Mouse (Mus musculus) midbrain, embryonic 13.5 days (tissue): ENCODE measurements around the gene Mecr. TPM values are rescaled to one million over a fixed set of nuclear protein-coding genes. Genes with fewer than 3 reads are reported as not detected.

Experiments
- ATAC-seq: fragments of 200-750 bp; cut with Nextera tagmentation; 2 replicates; pipeline ENCODE4 v1.8.0; 2017; ENCODE audit warnings: mild to moderate bottlenecking, moderate TSS enrichment, moderate library complexity
- H3K27ac ChIP-seq: fragments of 300-500 bp; sonication (generic); 2 replicates; pipeline ENCODE4 v1.5.1; 2015; ENCODE audit warnings: inconsistent platforms, mild to moderate bottlenecking, moderate library complexity
- H3K27me3 ChIP-seq: fragments of 300-500 bp; sonication (generic); 2 replicates; pipeline ENCODE4 v1.6.1; 2015; ENCODE audit warnings: mild to moderate bottlenecking, inconsistent platforms
- H3K36me3 ChIP-seq: fragments of 300-500 bp; sonication (generic); 2 replicates; pipeline ENCODE4 v1.6.1; 2015; ENCODE audit warnings: mild to moderate bottlenecking, inconsistent platforms
- H3K4me1 ChIP-seq: fragments of 300-500 bp; sonication (generic); replicated peaks from 2 replicates; pipeline ENCODE4 v1.6.1; 2015; ENCODE audit warnings: inconsistent platforms
- H3K4me2 ChIP-seq: fragments of 300-500 bp; sonication (generic); replicated peaks from 2 replicates; pipeline ENCODE4 v1.6.1; 2015; ENCODE audit warnings: moderate library complexity, mild to moderate bottlenecking, inconsistent platforms
- H3K4me3 ChIP-seq: fragments of 300-500 bp; sonication (generic); replicated peaks from 2 replicates; pipeline ENCODE4 v1.5.1; 2015; ENCODE audit warnings: mild to moderate bottlenecking, inconsistent platforms
- H3K9ac ChIP-seq: fragments of 300-500 bp; sonication (generic); replicated peaks from 2 replicates; pipeline ENCODE4 v1.6.1; 2015; ENCODE audit warnings: mild to moderate bottlenecking, inconsistent platforms
- H3K9me3 ChIP-seq: fragments of 300-500 bp; sonication (generic); 2 replicates; pipeline ENCODE4 v1.6.1; 2016; ENCODE audit warnings: mild to moderate bottlenecking, inconsistent platforms
- WGBS: fragments of 180-500 bp; shearing (Covaris S2); methylation state at CpG from one replicate; pipeline ENCODE4 v1.1.7; 2015; 5-methylcytosine and 5-hydroxymethylcytosine counted together
- polyA plus RNA-seq: library from polyadenylated mRNA; unstranded; fragments of >200 nt; fragmentation: Nextera tagmentation; extraction: Ambion mirVana; gene quantifications from 2 replicates; pipeline ENCODE4 v1.2.1, GENCODE M21; 2015

Mecr gene
- polyA plus RNA-seq, 1 experiment from 2014 or later: 38.3 TPM

DNA sequence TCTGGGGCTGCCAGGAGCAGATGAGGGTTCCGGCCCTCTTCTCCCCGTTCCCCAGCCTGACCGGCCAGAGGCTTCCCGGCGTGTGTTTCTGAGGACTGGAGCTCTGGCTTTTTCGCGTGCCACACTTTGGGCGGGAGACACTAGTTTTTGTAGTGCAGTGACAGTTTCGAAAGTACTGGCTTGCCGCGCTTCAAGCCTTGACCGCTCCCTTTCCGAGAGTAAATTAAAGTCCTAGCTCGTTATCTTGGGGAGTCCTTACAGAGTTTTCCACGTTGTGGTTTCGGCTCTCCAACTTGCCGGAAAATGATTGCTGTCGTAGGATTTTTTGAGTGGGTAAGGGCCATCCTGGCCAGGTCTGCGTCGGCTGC is 30.9 kb downstream of the Mecr start:
- H3K27me3 ChIP-seq: no peaks in the 10 kb centered on the region

DNA sequence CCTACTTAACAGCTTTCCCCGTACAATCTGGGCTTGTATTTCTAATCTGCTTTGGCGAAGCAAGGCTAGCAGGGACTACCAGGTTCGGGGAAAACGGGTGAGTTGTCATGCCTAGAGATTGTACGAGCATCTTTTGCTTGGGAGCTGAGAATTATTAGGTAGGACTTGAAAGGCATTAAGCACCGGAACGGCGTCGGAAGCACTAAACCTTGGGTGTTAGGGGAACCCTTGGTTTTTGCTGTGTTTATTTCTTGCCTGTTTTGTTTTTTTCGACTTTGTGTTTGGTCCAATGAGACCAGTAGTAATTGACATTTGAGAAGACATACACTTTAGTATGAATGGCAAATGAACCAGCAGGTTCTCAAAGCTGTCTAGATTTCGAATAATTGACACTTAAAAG is 31.3 kb downstream of the Mecr start:
- ATAC-seq: no peak
- peaks cover 54% of the 10 kb centered on the region for H3K4me1 ChIP-seq

More for the DNA sequence above, 30.9 kb downstream of the Mecr start:
- no peaks in the 10 kb centered on the region for H3K9me3 ChIP-seq
- peak overlapping the region; percentile 100 for H3K27ac ChIP-seq
- under 1% methylated on average over 20 of the region's 20 CpGs for WGBS
- H3K36me3 ChIP-seq: no peaks in the 10 kb centered on the region
- H3K4me1 ChIP-seq: peaks cover 49% of the 10 kb centered on the region
- ATAC-seq: peak; percentile 16
- H3K4me3 ChIP-seq: peak overlapping the region; percentile 95
- H3K4me2 ChIP-seq: peak overlapping the region; percentile 97
- H3K9ac ChIP-seq: peak overlapping the region; percentile 100

DNA sequence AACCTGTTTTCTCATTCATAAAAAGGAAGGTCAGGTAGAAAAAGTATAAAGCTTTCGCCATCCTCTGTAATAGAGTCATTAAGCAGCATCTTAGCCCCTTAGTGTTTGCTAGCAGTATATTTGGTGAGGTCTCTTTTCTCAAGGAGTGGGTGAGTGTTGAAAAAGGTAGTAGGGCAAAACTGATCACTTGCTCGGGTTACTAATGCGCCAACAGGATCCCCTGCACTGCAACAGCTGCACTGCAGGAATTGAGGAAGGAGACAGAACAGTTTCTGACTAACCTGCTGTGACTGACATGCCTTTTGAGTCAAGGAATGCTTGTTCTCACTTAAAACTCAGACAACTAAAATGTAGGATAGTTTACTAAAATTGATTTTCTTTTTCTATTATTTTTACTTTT is 32.0 kb downstream of the Mecr start:
- H3K36me3 ChIP-seq: no peaks in the 10 kb centered on the region
- peak overlapping the region; percentile 95 for H3K4me3 ChIP-seq
- ATAC-seq: no peak
- H3K9me3 ChIP-seq: no peaks in the 10 kb centered on the region
- no peak overlapping the region for H3K27ac ChIP-seq
- WGBS: 42% methylated on average over 3 of the region's 3 CpGs
- no peaks in the 10 kb centered on the region for H3K27me3 ChIP-seq
- peak overlapping the region; percentile 100 for H3K9ac ChIP-seq
- H3K4me1 ChIP-seq: peaks cover 59% of the 10 kb centered on the region
- peak overlapping the region; percentile 97 for H3K4me2 ChIP-seq

More for the DNA sequence above, 31.3 kb downstream of the Mecr start:
- peak overlapping the region; percentile 100 for H3K9ac ChIP-seq
- peak overlapping the region; percentile 100 for H3K27ac ChIP-seq
- no peaks in the 10 kb centered on the region for H3K27me3 ChIP-seq
- WGBS: 4% methylated on average over 11 of the region's 11 CpGs
- peak overlapping the region; percentile 95 for H3K4me3 ChIP-seq
- peak overlapping the region; percentile 97 for H3K4me2 ChIP-seq
- H3K9me3 ChIP-seq: no peaks in the 10 kb centered on the region
- no peaks in the 10 kb centered on the region for H3K36me3 ChIP-seq

DNA sequence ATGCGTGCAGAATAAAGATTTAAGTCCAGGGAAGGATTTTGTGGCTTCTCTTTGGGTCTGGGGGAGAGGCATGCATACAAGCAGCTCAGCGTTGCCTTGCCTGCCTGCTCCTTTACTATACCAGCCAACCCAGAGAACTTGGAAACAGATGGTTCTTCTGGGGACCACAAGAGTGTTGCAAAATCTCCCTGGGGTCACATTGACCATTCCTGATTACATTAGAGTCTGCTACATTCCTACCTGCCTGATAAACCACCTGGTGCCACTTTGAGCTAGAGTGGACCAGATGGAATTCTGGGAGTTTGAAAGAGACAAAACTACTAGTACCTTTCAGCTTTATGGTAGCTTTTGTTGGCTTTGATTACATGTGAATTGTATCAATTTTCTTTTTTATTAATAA is 33.6 kb downstream of the Mecr start:
- Histone ChIP-seq H3K4me3 (0 out of 2 replicates have a peak overlapping the region, but pooled peaks have one; percentile 15), H3K36me3 (no peaks in the 10 kb centered on the region), H3K27me3 (no peaks in the 10 kb centered on the region), H3K9me3 (no peaks in the 10 kb centered on the region), H3K9ac (peak overlapping the region; percentile 7; the same call in 1 of the 2 replicates), H3K4me2 (peak overlapping the region; percentile 97), H3K4me1 (peaks cover 71% of the 10 kb centered on the region), H3K27ac (peak overlapping the region; percentile 26; the same call in 1 of the 2 replicates)
- WGBS: 68% methylated on average over 2 of the region's 2 CpGs
- ATAC-seq: no peak

DNA sequence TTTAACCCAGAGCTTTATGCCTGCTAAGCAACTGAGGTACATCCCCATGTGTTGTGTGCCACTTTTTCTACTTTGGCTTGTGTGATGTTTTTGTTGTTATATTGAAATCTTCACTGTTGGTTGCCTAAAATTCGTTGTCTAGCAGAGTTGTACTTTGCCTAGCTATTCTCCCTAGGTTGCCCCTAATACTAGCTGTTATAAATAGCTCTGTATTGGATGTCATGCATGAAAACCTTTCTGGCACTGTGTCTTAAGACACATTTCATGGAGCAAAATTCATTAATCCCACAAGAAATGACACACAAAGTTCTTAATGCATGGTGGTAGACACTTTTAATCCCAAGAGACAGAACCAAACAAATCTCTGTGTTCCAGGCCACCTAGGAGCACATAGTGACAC is 36.4 kb downstream of the Mecr start:
- Histone ChIP-seq H3K9ac (no peak overlapping the region), H3K4me2 (no peak overlapping the region), H3K36me3 (no peaks in the 10 kb centered on the region), H3K4me3 (no peak overlapping the region), H3K9me3 (no peaks in the 10 kb centered on the region), H3K27ac (no peak overlapping the region), H3K4me1 (peaks cover 85% of the 10 kb centered on the region), H3K27me3 (no peaks in the 10 kb centered on the region)
- no peak for ATAC-seq
- WGBS: 80% methylated on average over 1 of the region's 1 CpGs

DNA sequence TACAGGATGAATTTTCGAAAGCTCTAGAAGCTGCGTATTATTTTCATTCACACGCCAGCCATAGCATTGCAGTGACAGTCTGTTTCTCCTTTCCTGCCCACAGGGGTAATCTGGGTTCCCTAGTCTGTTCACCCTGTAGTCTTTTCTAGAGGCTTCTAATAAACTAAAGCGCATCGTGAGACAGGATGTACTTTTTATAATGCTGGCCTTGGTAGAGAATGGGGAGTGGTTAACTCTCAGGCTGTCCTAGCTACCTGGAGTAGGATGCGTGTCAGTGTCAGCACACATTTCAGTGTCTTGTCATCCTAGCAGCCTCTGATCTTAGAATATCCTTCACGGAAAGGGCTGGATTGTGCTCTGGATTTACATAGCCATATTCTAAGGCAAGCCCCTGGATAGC is 38.0 kb downstream of the Mecr start:
- no peak for ATAC-seq
- Histone ChIP-seq H3K27me3 (no peaks in the 10 kb centered on the region), H3K9ac (no peak overlapping the region), H3K4me3 (no peak overlapping the region), H3K4me1 (peaks cover 74% of the 10 kb centered on the region), H3K27ac (no peak overlapping the region), H3K4me2 (no peak overlapping the region), H3K9me3 (no peaks in the 10 kb centered on the region), H3K36me3 (peaks cover 11% of the 10 kb centered on the region)
- 86% methylated on average over 7 of the region's 7 CpGs for WGBS

DNA sequence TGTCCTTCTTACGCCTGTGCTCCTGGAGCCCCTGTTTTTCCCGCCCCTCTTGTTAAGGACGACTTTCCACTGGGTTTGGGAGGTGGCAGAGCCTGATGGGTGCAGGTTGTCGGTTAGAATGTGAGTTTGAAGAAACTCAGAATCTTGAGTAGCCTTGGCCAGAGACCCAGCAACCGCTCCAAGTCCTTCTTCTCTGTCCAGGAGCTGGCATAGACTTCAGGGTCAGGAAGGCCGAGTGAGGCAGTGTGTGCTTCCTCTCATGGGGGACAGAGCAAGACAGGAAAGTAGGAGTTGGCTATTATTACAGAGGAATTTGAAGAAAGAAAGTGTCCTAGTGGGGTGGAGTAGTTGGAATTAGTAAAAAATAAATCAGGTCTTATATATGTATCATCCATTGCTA is 40.3 kb downstream of the Mecr start:
- H3K4me1 ChIP-seq: peaks cover 55% of the 10 kb centered on the region
- H3K4me3 ChIP-seq: no peak overlapping the region
- no peaks in the 10 kb centered on the region for H3K9me3 ChIP-seq
- 78% methylated on average over 6 of the region's 6 CpGs for WGBS
- H3K27me3 ChIP-seq: no peaks in the 10 kb centered on the region
- peaks cover 13% of the 10 kb centered on the region for H3K36me3 ChIP-seq
- H3K27ac ChIP-seq: no peak overlapping the region; the same call in 1 of the 2 replicates
- no peak overlapping the region for H3K4me2 ChIP-seq
- no peak for ATAC-seq
- H3K9ac ChIP-seq: no peak overlapping the region

DNA sequence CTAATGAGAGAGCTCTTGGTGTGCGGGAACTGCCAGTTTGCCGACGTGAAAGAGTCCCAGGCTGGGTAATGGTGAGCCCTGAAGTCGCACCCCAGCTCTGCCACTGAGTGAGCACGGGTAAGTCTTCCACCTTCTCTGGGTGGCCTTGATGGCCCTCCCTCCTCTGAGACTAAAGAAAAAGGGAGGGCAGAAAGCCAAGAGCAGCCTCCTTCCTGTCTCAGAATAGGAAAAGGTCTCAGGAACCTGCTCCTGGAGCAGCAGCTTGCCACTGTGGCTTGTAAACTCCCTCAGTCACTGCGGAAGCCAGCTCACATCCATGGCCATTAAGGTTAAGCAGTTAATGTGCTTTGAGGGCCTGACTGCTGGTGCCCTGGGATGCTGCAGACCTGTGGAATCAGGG is 42.1 kb downstream of the Mecr start:
- Histone ChIP-seq H3K27ac (no peak overlapping the region), H3K36me3 (peaks cover 13% of the 10 kb centered on the region), H3K27me3 (no peaks in the 10 kb centered on the region), H3K9ac (no peak overlapping the region), H3K9me3 (no peaks in the 10 kb centered on the region), H3K4me2 (no peak overlapping the region), H3K4me3 (no peak overlapping the region), H3K4me1 (peaks cover 42% of the 10 kb centered on the region)
- ATAC-seq: no peak
- 85% methylated on average over 6 of the region's 6 CpGs for whole genome bisulfite sequencing

DNA sequence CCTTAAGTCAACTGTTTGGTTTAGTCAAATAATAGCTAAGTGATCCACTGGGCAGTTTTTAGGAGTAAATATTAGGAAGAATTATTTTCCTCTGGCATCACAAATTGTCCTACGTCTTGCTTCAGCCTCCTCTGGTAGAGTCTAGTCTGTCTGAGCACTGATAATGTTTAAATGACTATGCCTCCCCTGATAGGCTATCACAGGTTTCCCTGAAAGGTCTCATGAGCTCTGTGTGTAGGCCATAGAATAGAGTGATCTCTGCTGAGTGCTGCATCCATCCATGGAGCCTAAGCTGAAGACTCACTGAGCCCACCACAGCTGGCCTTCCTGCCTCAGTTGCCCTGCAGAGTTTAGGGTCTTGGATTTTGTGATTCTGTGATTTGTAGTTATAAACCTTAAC is 45.3 kb downstream of the Mecr start:
- ATAC-seq: no peak
- Histone ChIP-seq H3K36me3 (peaks cover 34% of the 10 kb centered on the region), H3K4me3 (no peak overlapping the region), H3K27me3 (no peaks in the 10 kb centered on the region), H3K4me2 (no peak overlapping the region), H3K4me1 (peaks cover 16% of the 10 kb centered on the region), H3K27ac (no peak overlapping the region), H3K9me3 (no peaks in the 10 kb centered on the region), H3K9ac (no peak overlapping the region)
- WGBS: 86% methylated on average over 1 of the region's 1 CpGs

DNA sequence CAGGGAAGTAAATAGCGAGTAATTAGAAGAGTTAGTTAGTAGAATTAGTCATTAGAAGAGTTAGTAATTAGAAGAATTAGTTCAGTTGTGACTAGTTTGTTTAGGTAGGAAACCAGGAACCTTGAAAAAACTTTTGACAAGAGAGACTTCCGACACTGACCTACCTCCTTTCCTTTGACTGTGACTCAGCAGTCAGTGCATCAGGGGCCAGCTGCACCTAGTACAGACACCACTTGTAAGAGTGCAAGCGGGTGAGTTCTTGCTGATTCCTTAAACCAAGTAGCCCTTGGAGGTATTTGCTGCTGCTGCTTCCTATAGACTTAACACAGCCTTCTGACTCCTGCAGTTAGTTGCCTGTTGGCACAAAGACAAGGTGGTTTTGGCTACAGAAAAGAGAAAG is 47.4 kb downstream of the Mecr start:
- Histone ChIP-seq H3K27ac (no peak overlapping the region), H3K9ac (no peak overlapping the region), H3K4me3 (no peak overlapping the region), H3K9me3 (no peaks in the 10 kb centered on the region), H3K4me1 (no peaks in the 10 kb centered on the region), H3K36me3 (peaks cover 44% of the 10 kb centered on the region), H3K27me3 (no peaks in the 10 kb centered on the region), H3K4me2 (no peak overlapping the region)
- 92% methylated on average over 3 of the region's 3 CpGs for WGBS
- no peak for ATAC-seq

DNA sequence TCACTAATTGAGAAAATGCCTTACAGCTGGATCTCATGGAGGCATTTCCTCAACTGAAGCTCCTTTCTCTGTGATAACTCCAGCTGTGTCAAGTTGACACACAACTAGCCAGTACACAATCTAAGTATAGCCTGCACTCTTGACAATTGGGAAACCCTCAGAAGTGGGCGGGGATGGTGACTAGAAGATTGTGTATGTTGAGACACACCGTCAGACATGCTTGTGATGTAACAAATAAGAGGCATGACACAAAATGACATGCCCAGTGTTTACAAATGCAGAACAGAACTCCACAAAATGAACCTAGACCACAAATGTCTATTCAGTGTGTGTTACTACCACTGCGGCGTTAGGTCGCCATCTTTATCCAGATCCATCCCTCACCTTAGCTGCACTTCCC is 53.8 kb downstream of the Mecr start:
- Histone ChIP-seq H3K4me2 (no peak overlapping the region), H3K4me3 (no peak overlapping the region), H3K9me3 (no peaks in the 10 kb centered on the region), H3K36me3 (peaks cover 82% of the 10 kb centered on the region), H3K27me3 (no peaks in the 10 kb centered on the region), H3K4me1 (no peaks in the 10 kb centered on the region), H3K27ac (no peak overlapping the region), H3K9ac (no peak overlapping the region)
- WGBS: 99% methylated on average over 5 of the region's 5 CpGs
- ATAC-seq: no peak

DNA sequence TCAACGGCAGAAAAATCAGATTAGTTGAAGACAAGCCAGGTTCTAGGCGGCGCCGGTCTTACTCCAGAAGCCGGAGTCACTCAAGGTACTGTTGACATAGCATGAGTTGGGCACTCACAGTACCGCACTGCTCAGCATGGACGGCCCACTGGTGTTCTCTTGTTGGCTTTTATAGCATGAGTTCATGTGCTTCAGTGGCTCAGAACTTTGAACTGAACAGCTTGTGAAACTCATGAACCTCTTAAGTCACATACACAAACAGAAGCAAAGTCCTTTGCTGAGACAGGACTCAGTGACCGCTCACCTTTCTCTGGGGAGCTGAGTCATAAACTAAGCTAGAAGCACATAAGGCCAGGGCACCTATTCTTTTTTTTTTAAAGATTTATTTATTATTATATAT is 54.5 kb downstream of the Mecr start:
- ATAC-seq: no peak
- Histone ChIP-seq H3K4me2 (no peak overlapping the region), H3K4me1 (no peaks in the 10 kb centered on the region), H3K27ac (no peak overlapping the region), H3K4me3 (no peak overlapping the region), H3K9me3 (no peaks in the 10 kb centered on the region), H3K36me3 (peaks cover 81% of the 10 kb centered on the region), H3K27me3 (no peaks in the 10 kb centered on the region), H3K9ac (no peak overlapping the region)
- 96% methylated on average over 8 of the region's 8 CpGs for WGBS

DNA sequence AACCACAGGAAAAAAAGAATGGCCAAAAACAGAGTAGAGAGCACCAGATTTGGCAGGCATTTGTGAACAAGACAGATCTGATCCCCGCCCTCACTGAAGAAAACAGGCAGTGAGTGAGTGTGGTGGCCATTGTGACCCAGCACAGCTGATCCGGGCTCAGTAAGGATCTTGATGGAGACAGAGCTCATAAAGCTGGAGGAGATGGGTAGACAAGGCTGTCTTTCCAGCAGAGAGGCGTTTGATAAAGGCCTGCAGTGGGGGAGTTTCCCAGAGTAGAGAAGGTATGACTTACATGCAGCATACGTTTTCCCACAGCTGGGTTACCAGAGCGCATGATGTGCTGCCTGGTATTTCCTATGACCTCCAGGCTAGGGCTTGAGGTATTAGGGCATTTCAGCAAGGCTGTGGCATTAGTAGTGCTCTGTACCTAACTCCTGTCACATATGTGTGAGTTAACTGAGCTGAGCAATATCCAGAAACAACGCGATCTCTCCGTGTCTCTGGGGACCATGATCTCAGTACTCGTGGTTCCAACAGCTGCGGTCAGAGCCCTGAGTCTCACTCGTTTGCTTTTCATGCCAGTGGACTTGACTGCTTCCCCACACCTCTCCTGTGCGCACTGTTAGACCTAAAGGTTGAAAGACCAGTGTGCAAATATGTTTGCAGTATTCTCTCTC is 55.4 kb downstream of the Mecr start:
- Histone ChIP-seq H3K36me3 (peaks cover 73% of the 10 kb centered on the region), H3K4me2 (no peak overlapping the region)
- 85% methylated on average over 12 of the region's 12 CpGs for WGBS

More for the DNA sequence above, 55.4 kb downstream of the Mecr start:
- H3K9me3 ChIP-seq: no peaks in the 10 kb centered on the region
- no peak overlapping the region for H3K9ac ChIP-seq
- H3K27ac ChIP-seq: no peak overlapping the region
- H3K4me3 ChIP-seq: no peak overlapping the region
- no peak for ATAC-seq
- H3K27me3 ChIP-seq: no peaks in the 10 kb centered on the region
- no peaks in the 10 kb centered on the region for H3K4me1 ChIP-seq
